Mouse (Mus musculus) monocyte, adult 2 months (primary cell): ENCODE measurements around the gene Smyd2.

ENCODE experiments used
- DNase-seq, 2 experiments: peaks; one replicate each; pipeline ENCODE4 v3.0.0; 2022; ENCODE audit warnings: low spot score in 2 of 2, low read depth in 1 of 2

Gene Smyd2

GRCm38 (mm10) chr1:189873591-189873990 lies 48.6 kb downstream of the Smyd2 start:
- no peak for DNase-seq

DNA sequence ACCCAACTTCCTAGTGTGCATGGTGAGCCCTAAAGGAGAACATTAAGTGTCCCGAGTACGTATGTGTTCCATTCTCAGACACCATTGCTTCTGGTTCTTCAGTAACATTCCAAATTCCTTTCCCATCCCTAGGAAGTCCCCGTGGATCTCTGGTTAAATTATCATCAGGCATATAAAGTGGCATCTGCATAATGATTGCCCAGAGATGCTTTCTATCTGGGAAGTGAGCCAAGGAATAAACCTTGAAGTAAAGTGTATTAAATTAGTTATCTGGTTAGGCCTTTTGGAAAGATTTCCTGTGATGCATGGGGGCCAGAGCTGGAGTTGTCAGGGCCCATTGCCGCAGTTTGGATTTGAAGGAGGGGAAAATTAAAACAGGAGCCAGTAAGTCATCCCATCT lies 50.1 kb downstream of the Smyd2 start:
- no peak for DNase-seq

- no peak for DNase-seq
Observed at GRCm38 (mm10) chr1:189871625-189872024, 50.5 kb downstream of the Smyd2 start.

DNA sequence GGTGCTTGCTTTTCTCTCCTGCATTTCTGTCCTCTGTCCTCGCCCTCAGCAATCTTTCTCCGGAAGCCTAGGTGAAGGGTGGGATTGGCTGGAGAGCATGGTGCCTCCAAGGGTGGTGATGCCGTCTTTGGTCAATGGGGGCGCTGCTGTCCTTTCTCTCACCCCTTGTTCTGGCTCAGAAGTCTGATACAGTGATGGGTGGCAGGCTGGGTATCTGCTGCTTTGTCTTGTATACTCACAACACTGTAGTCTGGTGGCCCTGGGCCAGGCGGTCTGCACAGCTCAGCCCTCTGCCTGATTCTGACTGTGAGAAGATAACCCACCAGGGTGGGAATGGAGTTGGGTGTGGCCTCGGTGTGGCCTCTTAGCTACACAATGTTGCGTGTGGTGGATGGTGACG lies 51.6 kb downstream of the Smyd2 start:
- no peak for DNase-seq

DNA sequence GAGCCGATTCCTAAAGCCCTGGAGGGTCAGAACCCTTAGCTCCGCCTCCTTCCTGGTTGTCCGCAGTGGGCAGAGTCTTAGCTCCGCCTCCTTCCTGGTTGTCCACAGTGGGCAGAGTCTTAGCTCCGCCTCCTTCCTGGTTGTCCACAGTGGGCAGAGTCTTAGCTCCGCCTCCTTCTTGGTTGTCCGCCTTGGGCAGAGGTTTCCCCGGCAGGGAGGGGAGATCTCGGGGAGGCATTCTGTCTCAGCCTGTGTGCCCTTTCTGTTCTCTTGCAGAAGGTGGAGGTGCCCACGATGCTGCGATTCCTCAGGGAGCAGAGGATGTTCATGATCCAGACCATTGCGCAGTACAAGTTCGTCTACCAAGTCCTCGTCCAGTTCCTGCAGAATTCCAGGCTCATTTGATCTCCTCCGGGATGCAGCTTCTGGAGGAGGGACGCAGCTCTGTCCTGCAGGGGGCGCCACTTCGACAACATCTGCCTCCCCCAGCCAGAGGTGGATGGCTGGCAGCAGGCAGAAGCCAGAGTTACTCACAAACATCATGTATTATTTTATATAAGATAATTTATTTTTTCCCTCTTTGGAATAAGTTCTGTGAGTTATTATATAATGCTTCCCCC lies 52.4 kb downstream of the Smyd2 start:
- DNase-seq, result no peak

DNA sequence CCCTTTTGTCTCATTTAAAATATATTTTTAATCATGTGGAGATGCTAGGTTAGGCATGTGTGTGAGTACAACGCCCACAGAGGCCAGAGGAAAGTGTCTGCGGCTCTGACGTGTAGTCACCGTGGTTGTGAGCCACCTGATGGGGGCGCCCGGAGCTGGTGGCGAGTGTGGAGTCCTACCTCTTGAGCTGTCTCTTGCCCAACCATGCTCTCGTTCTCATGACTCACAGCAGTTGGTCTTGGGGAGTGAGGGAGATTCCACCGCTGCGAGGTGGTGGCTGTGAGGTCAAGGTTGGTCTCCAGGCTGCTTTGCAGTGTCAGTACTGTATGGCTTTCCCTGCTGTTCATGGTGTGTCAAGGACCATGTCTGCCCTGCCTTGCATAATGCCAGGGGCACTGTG lies 54.1 kb downstream of the Smyd2 start:
- no peak for DNase-seq

GRCm38 (mm10) chr1:189867497-189867896 lies 54.7 kb downstream of the Smyd2 start:
- DNase-seq, result no peak

DNA sequence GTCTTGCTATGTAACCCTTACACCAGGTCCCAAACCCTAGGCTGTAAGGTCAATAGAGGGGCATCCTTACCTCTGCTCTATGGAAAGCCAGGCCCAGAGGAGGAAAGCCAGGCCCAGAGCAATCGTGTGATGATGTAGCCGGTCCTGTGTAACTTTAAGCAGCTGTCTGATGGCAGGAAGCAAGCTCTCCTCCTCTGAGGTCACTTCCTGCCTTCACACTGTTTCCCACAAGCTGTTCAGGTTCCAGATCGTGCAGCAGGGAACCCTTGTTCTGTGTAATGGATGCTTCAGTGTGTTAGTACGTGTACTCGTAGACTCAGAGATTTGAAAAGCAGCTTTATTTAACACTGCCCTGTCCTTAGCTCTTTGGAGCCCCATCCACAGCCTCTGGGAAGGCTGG lies 55.1 kb downstream of the Smyd2 start:
- DNase-seq, result no peak

DNA sequence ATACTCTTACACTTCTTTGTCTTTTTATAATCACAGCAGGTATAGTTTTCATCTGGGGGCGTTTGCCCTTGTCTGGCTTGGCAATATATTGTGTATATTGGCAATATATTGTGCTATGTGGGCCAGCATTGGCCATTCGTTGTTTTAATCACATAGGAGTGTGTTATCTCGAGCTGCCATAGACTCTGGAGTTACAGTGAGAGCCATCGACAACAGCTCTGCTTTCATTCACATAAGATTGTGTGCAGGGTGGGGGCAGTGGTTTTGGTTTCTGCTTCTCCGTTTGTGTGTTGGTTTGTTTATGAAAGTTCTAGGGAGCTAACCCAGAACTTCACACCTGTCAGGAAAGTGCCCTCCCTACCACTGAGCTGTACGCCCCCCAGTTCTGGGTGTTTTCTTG lies 55.5 kb downstream of the Smyd2 start:
- DNase-seq, result no peak

- DNase-seq, result no peak
Observed at GRCm38 (mm10) chr1:189864846-189865560, 57.2 kb downstream of the Smyd2 start.

DNA sequence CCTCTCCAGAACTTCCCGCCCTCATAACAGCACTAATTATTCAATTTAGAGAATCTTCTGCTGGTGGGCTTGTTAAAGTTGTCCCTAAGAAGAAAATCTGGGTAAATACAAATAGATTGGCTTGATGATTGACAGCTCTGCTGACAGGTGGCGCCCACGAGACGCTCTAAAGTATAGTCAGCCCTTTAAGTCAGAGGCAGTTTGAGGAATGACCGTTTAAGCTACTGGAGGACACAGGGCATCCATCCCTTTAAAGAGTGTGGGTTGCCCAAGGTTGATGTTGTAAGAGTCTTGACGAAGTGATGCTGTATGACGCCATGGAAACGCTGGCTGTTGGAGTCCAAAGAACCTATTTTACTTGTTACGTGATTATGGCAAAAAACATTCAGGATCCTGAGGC lies 57.9 kb downstream of the Smyd2 start:
- no peak for DNase-seq

DNA sequence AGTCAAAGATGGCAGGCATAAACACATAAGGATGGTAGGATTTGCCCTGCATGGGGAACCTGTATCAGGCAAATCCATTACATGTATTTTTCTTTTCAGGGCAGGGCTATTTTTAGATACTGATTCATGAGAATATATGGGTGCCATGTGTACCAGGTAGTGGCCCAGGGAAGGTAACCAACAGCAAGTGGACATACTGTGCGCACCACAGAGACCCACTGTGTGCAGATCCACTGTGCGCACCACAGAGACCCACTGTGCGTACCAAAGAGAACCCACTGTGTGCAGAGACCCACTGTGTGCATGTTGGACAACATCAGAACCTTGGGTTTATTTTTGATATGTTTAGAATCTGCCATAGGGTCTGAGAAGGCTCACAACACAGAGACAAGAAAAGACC lies 58.4 kb downstream of the Smyd2 start:
- DNase-seq, result no peak

DNA sequence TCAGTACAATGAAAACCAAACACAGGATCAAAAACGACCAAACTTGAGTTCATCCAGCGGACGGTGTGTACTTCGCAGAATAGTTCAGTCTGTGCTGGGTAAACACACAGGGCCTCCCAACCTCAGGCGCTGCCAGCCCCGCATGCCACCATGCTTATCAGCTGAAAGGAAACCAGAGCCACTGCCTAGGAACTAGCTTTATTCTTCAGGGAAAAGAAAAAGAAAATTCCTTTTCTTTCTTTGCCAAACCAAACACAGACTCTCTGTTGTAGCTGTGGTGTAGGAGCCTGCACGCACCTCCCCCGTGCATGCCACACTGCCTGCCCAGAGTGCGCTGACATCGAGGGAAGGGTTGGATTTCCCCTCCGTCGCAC lies 61.2 kb downstream of the Smyd2 start:
- no peak for DNase-seq

DNA sequence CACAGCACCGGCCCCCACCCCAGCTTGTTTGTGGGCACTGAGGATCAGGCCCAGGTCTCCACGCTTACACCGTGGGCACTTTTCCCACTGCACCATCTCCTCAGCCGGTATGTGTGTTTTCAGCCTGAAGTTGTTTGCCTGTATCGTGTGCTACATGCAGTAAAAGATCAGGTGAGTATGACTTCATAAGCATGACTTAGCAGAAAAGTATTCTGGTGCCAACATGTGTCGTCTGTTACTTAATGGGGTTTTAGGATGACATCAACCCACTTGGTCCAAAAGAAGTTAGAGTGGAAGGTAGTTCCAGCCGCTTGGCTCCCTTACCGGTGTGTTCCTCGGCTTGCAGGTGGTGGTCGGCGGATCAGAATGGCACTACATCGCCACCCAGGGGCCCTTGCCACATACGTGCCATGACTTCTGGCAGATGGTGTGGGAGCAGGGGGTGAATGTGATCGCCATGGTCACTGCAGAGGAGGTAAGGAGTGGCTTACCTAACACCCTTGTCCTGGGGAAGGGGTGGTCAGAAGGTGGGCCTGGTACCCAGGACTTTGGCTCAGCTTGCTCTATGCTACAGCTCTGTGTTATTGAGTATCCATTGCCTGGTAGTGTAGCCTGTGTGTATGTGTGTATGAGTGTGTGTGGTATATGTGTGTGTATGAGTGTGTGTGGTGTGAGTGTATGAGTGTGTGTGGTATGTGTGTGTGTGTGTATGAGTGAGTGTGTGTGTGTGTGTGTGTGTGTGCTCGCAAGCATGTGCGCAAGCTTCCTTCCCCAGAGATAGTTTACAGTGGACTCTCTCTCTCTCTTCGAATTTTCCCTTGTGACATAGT lies 61.8 kb downstream of the Smyd2 start:
- no peak for DNase-seq

DNA sequence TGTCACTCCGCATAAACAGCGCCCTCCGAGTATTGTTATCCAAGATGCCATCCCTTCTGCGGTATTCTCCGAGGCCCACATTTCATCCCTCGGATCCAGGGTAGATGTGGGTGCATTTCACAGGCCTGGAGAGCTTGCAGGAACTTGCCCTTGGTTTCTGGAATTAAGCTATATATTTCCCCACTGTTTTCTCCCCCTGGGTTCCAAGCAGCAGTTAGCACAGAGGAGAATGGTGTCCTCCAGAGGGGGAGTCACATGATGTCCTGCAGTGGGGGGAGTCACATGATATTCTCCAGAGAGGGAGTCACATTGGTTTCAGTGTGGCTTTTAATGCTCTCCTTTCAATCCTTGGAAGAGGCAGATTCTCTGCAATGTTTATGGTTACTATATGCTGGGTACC lies 63.8 kb downstream of the Smyd2 start:
- no peak for DNase-seq

DNA sequence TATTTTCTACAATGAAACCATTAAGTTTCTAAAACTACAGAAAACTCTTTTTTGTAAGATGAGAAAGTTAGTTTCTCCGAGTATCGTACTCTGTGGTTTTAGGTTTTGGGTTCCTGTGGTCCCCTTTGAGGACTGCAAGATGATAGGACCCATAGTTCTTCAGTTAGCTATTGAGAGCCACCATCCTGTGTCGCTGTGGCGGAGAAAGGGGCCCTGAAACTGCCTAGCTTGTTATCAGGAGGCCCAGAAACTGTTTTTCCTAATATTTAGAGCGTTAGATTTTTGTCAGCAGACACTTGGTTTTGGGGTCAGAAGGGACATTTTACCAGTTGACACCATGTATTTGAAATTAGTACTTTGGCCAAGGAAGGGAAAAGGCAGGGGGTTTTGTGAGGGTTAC lies 66.4 kb downstream of the Smyd2 start:
- DNase-seq, result no peak

GRCm38 (mm10) chr1:189854646-189855045 lies 67.5 kb downstream of the Smyd2 start:
- DNase-seq, result no peak

DNA sequence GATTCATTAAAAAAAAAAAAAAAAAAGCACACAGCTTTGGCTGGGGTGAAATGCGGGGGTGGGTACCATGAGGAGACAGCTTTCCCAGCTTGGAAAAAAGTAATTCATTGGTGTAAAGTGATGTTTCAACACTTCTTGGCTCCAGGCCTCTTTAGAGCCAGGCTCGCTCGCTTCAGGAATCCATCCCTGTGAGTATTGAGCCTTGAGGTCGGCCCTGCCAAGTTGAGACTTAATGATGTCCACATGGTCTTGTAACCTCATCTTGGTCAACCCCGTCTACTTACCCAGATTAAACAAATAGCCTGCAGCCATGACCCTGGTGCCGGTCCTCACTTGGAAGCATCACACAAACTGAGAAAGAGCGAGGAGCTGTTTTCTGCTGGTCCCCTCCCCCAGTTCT lies 69.7 kb downstream of the Smyd2 start:
- DNase-seq, result no peak

DNA sequence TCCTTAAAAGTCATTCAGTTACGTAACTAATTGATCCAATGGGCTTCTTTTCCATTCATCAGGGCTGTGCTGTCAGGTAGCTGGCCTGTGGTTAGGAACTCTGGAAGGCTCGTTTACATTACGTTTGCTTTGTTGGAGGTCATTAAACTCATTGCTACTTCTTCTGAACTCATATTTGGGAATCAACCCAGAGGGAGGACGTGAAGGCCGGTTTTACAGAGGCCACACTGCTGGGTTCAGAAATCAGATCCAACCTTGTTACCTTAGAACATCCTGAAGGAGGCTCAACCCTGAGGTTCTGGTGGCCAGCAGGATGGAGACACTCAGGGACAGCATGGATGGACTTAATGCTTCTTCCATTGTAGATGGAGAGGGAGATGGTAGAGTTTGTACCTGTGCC lies 70.1 kb downstream of the Smyd2 start:
- DNase-seq, result no peak

GRCm38 (mm10) chr1:189849550-189849949 lies 72.6 kb downstream of the Smyd2 start:
- DNase-seq, result no peak

DNA sequence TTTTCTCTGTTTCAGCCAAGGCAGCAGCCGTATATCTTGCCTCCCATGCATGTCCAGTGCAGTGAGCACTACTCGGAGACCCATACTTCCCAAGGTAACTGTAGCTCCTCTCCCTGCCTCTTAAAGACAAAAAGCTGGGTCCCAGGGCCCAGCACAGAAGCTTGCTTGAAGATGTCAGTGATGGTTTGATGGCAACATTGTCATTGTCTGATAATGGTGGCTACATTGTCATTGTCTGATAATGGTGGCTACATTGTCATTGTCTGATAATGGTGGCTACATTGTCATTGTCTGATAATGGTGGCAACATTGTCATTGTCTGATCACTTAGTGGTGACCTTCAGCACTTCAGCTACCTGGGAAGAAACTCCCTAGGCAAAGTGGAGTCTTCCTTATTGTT lies 75.8 kb downstream of the Smyd2 start:
- DNase-seq, result no peak

DNA sequence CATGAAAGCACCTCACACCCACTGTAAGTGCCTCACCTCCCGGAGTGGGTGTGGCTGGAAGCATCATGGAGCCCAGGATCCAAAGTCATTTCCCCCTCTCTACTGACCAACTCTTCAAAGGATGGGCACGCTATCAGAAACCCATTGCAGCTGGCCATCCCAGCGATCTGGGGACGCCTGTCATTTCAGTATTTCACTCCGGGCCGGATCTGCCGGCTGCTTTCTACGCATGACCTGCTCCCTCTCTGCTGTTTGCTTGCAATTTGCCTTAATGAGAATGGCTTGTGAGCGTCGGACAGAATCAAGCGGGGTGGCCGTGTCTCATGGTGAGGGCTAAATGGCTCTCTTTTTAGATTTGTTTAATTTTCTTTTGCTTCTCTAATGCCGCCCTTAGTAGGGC lies 88.0 kb downstream of the Smyd2 start:
- no peak for DNase-seq
